Mouse (Mus musculus): ENCODE results near the gene Ovch2. TPM values are rescaled to one million over a fixed set of nuclear protein-coding genes. Genes with fewer than 3 reads are reported as not detected.

Gene Ovch2
- polyA plus RNA-seq, 1 experiment from 2014 or later, result not detected

DNA sequence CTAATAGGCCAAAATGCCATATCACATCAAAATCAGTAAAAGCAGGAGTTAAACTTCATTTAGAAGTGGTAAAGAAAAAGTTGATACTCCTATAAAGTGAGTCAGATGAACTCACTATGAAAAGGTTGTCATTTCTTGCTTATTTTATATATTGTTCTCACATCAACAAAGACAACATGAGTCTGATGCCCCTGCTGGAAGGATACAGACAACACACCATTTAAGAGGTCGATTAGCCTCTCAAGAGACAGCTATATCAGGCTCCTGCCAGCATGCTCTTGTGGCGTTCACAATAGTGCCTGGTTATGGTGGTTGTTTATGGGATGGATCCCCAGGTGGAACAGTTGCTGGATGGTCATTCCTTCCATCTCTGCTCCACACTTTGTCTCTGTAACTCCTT is 67.8 kb downstream of the Ovch2 start:
- H3K9ac ChIP-seq (ENCODE audit: low read depth, low read length), result no peak overlapping the region
- WGBS, result 73% methylated on average over 2 of the region's 2 CpGs
- H3K9me3 ChIP-seq (ENCODE audit: control insufficient read depth, low read length), result no peaks in the 10 kb centered on the region
- no peaks in the 10 kb centered on the region for H3K36me3 ChIP-seq (ENCODE audit: control insufficient read depth, insufficient read depth, low read length)
- H3K4me2 ChIP-seq, result no peak overlapping the region
- no peaks in the 10 kb centered on the region for H3K4me1 ChIP-seq (replicated peaks; ENCODE audit: control insufficient read depth, insufficient read depth, low read length)
- ATAC-seq (replicated peaks; ENCODE audit: low FRiP score) (no peak), DNase-seq (ENCODE audit: low spot score) (no peak)
- H3K4me3 ChIP-seq (ENCODE audit: low read depth, low read length), result no peak overlapping the region
- H3K27ac ChIP-seq (ENCODE audit: low read depth, low read length), result no peak overlapping the region
- no peaks in the 10 kb centered on the region for H3K27me3 ChIP-seq (replicated peaks; ENCODE audit: control insufficient read depth, insufficient read depth, low read length)

Other genes starting within 250 kb of the Ovch2 start
- gene Olfml1, start 233.8 kb downstream of the Ovch2 start, polyA plus RNA-seq (2014; fragmentation: Nextera tagmentation; extraction: Ambion mirVana), result 5.0 and 5.5 TPM in 2 replicates
- gene Ppfibp2, start 206.0 kb downstream of the Ovch2 start, polyA plus RNA-seq (2014; fragmentation: Nextera tagmentation; extraction: Ambion mirVana), result 8.8 and 9.1 TPM in 2 replicates
- 0.19 TPM in 1 of 2 replicates, not detected in the other for gene 5330417H12Rik, start 176.0 kb downstream of the Ovch2 start, polyA plus RNA-seq (2014; fragmentation: Nextera tagmentation; extraction: Ambion mirVana)
- 0.25 TPM in 1 of 2 replicates, not detected in the other for gene Cyb5r2, start 43.2 kb downstream of the Ovch2 start, polyA plus RNA-seq (2014; fragmentation: Nextera tagmentation; extraction: Ambion mirVana)
- gene Olfr467, start 11.1 kb upstream of the Ovch2 start, polyA plus RNA-seq (2014; fragmentation: Nextera tagmentation; extraction: Ambion mirVana), result not detected in 2 replicates
- gene Olfr469, start 24.3 kb upstream of the Ovch2 start, polyA plus RNA-seq (2014; fragmentation: Nextera tagmentation; extraction: Ambion mirVana), result not detected in 2 replicates
- not detected in 2 replicates for gene Olfr470, start 46.3 kb upstream of the Ovch2 start, polyA plus RNA-seq (2014; fragmentation: Nextera tagmentation; extraction: Ambion mirVana)
- not detected in 2 replicates for gene Olfr472, start 96.7 kb upstream of the Ovch2 start, polyA plus RNA-seq (2014; fragmentation: Nextera tagmentation; extraction: Ambion mirVana)
- gene Olfr473, start 129.2 kb upstream of the Ovch2 start, polyA plus RNA-seq (2014; fragmentation: Nextera tagmentation; extraction: Ambion mirVana), result not detected in 2 replicates
- not detected in 2 replicates for gene Olfr474, start 153.4 kb upstream of the Ovch2 start, polyA plus RNA-seq (2014; fragmentation: Nextera tagmentation; extraction: Ambion mirVana)
- not detected in 2 replicates for gene Olfr476, start 163.6 kb upstream of the Ovch2 start, polyA plus RNA-seq (2014; fragmentation: Nextera tagmentation; extraction: Ambion mirVana)
- gene Olfr477, start 185.5 kb upstream of the Ovch2 start, polyA plus RNA-seq (2014; fragmentation: Nextera tagmentation; extraction: Ambion mirVana), result not detected in 2 replicates
- gene Olfr478, start 232.8 kb upstream of the Ovch2 start, polyA plus RNA-seq (2014; fragmentation: Nextera tagmentation; extraction: Ambion mirVana), result not detected in 2 replicates
- gene Olfr479, start 249.5 kb upstream of the Ovch2 start, polyA plus RNA-seq (2014; fragmentation: Nextera tagmentation; extraction: Ambion mirVana), result not detected in 2 replicates